Mouse (Mus musculus) left cerebral cortex, postnatal 10 days (tissue): Measurements from ENCODE around the gene S100a7a. TPM values are rescaled to one million over a fixed set of nuclear protein-coding genes. Genes with fewer than 3 reads are reported as not detected.

Source experiments
- DNase-seq, 2 experiments: peaks; one replicate each; pipeline ENCODE4 v3.0.0; 2021 to 2022; ENCODE audit warnings: low spot score in 2 of 2, mixed read lengths in 1 of 2; ENCODE audit errors: extremely low spot score in 1 of 2
- intact Hi-C: fragments of 180-260 bp; cut with DNase I; formaldehyde crosslinking; loops from one replicate; pipeline ENCODE4 v1.15.1; 2025
- total RNA-seq, 2 experiments: library from RNA; stranded (reverse); gene quantifications; 2 replicates each; pipeline ENCODE4 v1.2.3; 2021

S100a7a gene
- total RNA-seq, 2 experiments from 2014 or later: 0.71 to 2.1 TPM

GRCm38 (mm10) chr3:90625496-90625895 is 28.3 kb upstream of the S100a7a start:
- intact Hi-C loops: no loop called here
- DNase-seq: no peak

DNA sequence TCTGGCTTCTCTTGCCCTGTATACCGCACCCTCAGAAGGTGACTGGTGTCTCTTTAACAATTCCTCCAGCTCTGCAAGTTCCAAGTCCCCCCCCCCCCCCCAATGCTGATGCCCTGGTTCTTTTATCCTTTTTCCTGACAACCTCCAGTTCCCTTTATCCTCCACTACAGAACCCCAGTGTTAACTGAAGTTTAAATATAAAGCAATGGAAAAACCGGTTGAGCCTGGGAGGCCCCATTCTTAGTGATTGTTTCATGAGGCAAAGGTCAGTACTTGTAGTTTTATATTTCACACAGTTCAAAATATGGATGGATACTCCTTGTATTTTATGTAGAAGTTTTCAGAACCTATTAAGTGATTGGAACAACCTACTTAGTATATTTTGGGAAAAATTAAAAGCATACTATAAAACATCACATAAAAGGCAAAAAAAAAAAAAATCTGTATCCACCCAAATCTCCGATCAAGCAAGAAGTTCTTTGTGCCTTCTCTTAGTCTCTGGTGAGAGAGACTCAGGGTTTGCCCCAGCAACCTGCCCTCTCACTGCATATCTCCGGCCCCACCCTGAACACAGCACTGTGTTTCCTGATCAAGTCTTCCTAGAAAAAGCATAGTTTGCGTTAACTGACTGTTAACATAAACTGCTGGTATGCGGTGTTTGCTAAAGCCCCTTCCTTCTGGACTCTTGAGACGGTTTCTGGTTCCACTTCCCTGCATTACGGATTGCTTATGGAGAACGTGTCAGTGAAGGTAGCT is 27.4 kb upstream of the S100a7a start:
- intact Hi-C loops: no loop called here
- DNase-seq: no peak

GRCm38 (mm10) chr3:90627366-90627765 is 26.5 kb upstream of the S100a7a start:
- no peak for DNase-seq
- intact Hi-C loops: no loop called here

- no peak for DNase-seq
- intact Hi-C loops: no loop called here
Measured at GRCm38 (mm10) chr3:90627807-90628206, 26.0 kb upstream of the S100a7a start.

DNA sequence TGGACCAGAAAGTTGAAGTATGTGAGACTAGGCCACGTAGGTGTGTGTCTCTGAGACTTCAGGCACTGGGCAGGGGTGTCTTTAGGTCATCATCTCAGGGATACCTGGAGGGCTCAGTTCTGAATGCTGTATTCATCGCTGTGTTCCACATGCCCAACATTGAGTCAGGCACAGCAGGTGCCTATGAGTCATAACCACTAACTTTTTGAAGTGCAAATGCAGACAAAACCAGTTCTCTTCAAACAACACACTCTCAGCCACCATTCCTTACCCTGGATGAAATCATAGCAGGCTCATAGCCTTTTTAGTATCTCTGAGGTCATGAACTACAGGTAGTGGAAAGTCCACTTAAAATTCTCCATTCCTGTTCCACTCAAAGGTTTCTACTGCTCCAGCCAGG is 24.5 kb upstream of the S100a7a start:
- intact Hi-C loops: no loop called here
- no peak for DNase-seq

GRCm38 (mm10) chr3:90631984-90632383 is 21.8 kb upstream of the S100a7a start:
- intact Hi-C loops: no loop called here
- no peak for DNase-seq

- intact Hi-C loops: no loop called here
- no peak for DNase-seq
Measured at GRCm38 (mm10) chr3:90638511-90639275, 15.1 kb upstream of the S100a7a start.

- intact Hi-C loops: no loop called here
Measured at GRCm38 (mm10) chr3:90639511-90640154, 14.2 kb upstream of the S100a7a start.

GRCm38 (mm10) chr3:90640981-90641380 is 12.8 kb upstream of the S100a7a start:
- intact Hi-C loops: no loop called here
- no peak for DNase-seq

More at GRCm38 (mm10) chr3:90639511-90640154, 14.2 kb upstream of the S100a7a start:
- DNase-seq: no peak

DNA sequence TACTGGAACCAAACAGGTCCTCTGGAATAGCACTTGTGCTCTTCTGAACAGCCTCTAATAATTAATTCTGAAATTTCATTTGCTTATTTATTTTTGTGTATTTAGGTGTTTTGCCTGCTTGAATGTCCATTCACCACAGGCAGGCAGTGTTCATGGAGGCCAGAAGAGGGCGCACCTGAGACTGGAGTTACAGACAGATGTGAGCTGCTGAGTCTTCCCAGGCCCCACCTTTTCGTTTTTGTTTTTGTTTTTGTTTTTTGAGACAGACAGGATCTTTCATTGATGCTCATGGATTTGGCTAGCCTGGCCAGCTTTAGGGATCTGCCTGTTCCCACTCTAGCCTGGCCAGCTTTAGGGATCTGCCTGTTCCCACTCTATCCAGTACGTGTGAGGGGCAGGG is 9.6 kb upstream of the S100a7a start:
- intact Hi-C loops: no loop called here
- DNase-seq: peak in 1 of 2 experiments; percentile 47

DNA sequence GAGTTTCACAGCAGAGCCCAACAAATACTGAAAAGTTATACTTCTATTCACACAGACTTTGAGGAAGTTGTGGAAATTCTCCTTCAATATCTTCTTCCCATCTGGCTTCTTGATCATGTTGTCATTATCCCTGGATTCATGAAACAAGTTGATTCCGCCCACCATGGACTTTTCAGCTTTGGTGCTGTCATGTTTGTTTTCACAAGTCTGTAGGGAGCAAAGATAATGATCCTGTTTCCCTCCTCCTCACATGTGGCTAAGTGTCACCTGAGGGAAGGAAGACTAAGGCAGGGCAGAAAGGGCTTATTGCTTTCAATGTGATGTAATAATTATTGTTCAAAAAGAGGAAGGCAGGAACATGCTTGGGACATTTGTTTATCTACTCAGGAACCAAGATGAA is 6.5 kb upstream of the S100a7a start:
- no peak for DNase-seq
- intact Hi-C loops: no loop called here

- peak in 1 of 2 experiments; percentile 13 for DNase-seq
- intact Hi-C loops: no loop called here
Measured at GRCm38 (mm10) chr3:90648981-90649380, 4.8 kb upstream of the S100a7a start.

- intact Hi-C loops: loop anchor here (5.0 kb wide), 2 partner anchors 63 to 143 kb away; partner anchors contain the start of gene Chtop
- no peak for DNase-seq
Measured at GRCm38 (mm10) chr3:90649832-90650231, 4.0 kb upstream of the S100a7a start.

DNA sequence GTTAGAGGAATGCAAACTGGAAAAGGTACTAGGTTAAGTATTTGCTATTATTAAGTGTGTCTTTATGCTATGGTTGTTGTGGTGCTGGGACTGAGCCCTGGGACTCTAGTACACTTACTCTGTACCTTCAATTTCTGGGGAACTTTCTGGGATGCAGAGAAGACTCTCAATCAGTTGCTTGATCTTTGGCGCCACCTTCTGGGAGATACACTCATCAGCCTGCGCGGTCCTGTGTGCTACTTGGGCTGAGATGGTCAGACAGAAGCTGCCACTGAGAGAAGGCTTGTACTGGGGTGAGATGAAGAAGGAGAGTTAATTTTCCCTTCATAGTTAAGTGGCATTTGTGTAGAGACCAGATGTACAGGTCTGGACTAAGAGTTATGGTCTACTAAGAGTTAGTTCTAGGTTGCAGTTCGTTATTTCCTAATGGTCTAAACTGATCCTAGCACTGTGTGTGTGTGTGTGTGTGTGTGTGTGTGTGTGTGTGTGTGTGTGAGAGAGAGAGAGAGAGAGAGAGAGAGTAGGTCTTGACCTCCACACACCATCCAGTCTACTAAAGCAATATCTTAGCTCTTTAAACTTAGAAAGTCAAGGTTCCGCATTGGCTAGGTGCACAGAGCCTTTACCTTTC is 824 bp upstream of the S100a7a start:
- peak; percentile 75 to 84 for DNase-seq
- intact Hi-C loops: loop anchor here (2.0 to 5.0 kb wide), 3 partner anchors 66 to 162 kb away; partner anchors contain the start of genes Chtop and Snapin

DNA sequence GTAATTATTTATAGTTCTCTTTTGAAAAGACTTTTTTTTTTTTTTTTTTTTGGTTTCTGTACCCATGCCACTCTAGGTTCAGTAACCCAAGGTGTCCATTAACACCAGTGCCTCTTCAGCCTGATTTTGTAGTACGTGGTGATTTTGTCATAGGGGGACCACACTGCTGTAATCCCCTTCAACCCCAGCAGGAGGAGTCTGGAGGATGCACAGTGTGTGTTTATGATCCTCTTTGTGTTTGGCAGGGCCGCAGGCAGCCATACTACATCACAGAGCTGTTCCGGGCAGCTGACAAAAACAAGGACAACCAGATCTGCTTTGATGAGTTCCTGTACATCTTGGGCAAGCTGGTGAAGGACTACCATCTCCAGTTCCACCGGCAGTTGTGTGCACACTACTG is 3.6 kb downstream of the S100a7a start:
- intact Hi-C loops: no loop called here

DNA sequence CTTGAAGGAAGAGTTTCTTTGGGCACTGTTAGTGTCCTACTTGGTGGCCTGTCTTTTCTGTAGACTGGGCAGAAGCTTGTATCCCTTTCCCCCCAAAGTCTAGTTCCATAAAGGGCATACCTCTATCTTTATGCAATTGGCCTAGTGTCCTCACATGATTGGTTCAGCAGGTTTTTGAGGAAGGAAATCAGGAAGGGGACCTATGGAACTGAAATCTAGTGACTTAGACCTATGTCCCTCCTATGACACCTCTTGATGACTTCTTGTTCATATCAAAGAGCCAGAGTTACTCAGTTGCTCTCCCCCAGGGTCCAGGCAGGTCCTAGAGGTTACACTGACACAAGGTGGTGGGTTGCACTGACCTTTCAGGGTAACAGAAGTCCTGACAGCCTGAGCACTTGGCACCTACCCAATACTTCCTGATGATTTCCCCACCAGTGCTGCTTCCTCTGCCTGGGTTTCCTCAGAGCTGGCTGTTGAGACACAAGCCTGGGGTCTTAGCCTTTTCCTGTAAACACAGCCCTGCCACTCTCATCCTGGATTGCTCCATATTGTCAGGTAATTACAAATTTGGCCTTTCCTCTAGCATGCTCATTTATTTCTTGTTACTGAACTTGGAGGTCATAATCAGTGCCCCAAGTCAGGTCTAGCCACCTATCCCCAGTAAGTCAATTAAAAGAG is 5.7 kb downstream of the S100a7a start:
- intact Hi-C loops: no loop called here
- no peak for DNase-seq

More for the DNA sequence above, 3.6 kb downstream of the S100a7a start:
- peak in 1 of 2 experiments; percentile 40 for DNase-seq

DNA sequence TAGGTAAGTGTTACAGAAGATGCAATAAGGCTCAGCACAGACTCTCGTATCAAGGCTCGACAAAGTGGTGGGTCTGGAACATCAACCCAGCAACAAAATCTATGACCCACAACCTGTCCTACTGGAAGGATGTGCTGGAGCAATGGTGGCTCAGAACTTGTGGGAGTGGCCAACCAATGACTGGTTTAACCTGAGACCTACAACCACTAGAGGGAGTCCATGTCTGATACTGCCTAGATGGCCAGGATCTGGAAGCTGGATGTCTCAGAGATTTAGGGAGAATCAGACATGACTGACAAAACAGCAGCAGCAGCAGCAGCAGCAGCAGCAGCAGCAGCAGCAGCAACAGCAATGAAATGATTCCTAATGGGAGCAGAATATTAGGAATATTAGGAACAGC is 10.4 kb downstream of the S100a7a start:
- intact Hi-C loops: no loop called here
- no peak for DNase-seq

DNA sequence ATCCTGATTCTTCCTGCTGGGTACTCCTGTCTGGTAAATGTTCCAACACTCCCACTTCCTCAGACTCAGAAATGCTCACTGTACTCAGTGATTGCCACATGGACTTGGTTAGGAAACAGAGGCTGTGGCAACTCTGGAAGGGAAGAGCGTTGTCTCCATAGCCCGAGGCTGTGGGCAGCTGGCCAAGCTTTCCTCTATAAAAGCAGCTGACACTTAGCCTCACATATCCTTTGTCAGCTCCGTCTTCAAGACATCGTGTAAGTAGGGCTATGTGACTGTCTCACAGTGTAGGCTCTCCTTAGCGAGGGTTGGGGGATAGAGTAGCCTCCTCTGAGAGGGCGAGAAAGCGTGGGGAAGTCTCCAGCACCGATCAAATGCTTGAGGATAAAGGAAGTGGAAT is 15.0 kb downstream of the S100a7a start, which contains the start of gene S100a8:
Gene S100a8 (plus strand): TSS at position 133 of the 400 bp plus-strand sequence.
- peak in 1 of 2 experiments; percentile 42 for DNase-seq
- intact Hi-C loops: loop anchor here (5.0 kb wide), 1 partner anchor 33 kb away; no protein-coding TSS in a partner anchor
